Mouse (Mus musculus) hindbrain, embryonic 13.5 days (tissue): Measurements from ENCODE around the gene Atg5. TPM values are rescaled to one million over a fixed set of nuclear protein-coding genes. Genes with fewer than 3 reads are reported as not detected.
"Not testable (repeated sequence)": the region's sequence is repeated elsewhere in the genome, so short reads cannot be mapped to it uniquely, and the experiment has no call there.

Experiments used
- ATAC-seq: fragments of 200-750 bp; cut with Nextera tagmentation; 2 replicates; pipeline ENCODE4 v1.8.0; 2017; ENCODE audit warnings: moderate TSS enrichment; ENCODE audit not compliant: low FRiP score
- H3K27ac ChIP-seq: fragments of 300-500 bp; sonication (generic); 2 replicates; pipeline ENCODE4 v1.5.1; 2015; ENCODE audit warnings: inconsistent platforms, mild to moderate bottlenecking, moderate library complexity
- H3K27me3 ChIP-seq: fragments of 300-500 bp; sonication (generic); 2 replicates; pipeline ENCODE4 v1.6.1; 2015; ENCODE audit warnings: mild to moderate bottlenecking, inconsistent platforms
- H3K36me3 ChIP-seq: fragments of 300-500 bp; sonication (generic); 2 replicates; pipeline ENCODE4 v1.6.1; 2015; ENCODE audit warnings: mild to moderate bottlenecking, inconsistent platforms
- H3K4me1 ChIP-seq: fragments of 300-500 bp; sonication (generic); replicated peaks from 2 replicates; pipeline ENCODE4 v1.6.1; 2015; ENCODE audit warnings: inconsistent platforms
- H3K4me2 ChIP-seq: fragments of 300-500 bp; sonication (generic); 2 replicates; pipeline ENCODE4 v1.6.1; 2015; ENCODE audit warnings: inconsistent platforms, mild to moderate bottlenecking, moderate library complexity
- H3K4me3 ChIP-seq: fragments of 300-500 bp; sonication (generic); 2 replicates; pipeline ENCODE4 v1.5.1; 2015; ENCODE audit warnings: mild to moderate bottlenecking, inconsistent platforms
- H3K9ac ChIP-seq: fragments of 300-500 bp; sonication (generic); 2 replicates; pipeline ENCODE4 v1.6.1; 2015; ENCODE audit warnings: mild to moderate bottlenecking, inconsistent platforms
- H3K9me3 ChIP-seq: fragments of 300-500 bp; sonication (generic); 2 replicates; pipeline ENCODE4 v1.6.1; 2016; ENCODE audit warnings: inconsistent platforms
- WGBS: fragments of 180-500 bp; shearing (Covaris S2); methylation state at CpG from one replicate; pipeline ENCODE4 v1.1.7; 2015; 5-methylcytosine and 5-hydroxymethylcytosine counted together
- polyA plus RNA-seq: library from polyadenylated mRNA; unstranded; fragments of >200 nt; fragmentation: Nextera tagmentation; extraction: Ambion mirVana; gene quantifications from 2 replicates; pipeline ENCODE4 v1.2.1, GENCODE M21; 2015

Atg5 gene
- polyA plus RNA-seq, result 49.7 and 52.6 TPM in 2 replicates

DNA sequence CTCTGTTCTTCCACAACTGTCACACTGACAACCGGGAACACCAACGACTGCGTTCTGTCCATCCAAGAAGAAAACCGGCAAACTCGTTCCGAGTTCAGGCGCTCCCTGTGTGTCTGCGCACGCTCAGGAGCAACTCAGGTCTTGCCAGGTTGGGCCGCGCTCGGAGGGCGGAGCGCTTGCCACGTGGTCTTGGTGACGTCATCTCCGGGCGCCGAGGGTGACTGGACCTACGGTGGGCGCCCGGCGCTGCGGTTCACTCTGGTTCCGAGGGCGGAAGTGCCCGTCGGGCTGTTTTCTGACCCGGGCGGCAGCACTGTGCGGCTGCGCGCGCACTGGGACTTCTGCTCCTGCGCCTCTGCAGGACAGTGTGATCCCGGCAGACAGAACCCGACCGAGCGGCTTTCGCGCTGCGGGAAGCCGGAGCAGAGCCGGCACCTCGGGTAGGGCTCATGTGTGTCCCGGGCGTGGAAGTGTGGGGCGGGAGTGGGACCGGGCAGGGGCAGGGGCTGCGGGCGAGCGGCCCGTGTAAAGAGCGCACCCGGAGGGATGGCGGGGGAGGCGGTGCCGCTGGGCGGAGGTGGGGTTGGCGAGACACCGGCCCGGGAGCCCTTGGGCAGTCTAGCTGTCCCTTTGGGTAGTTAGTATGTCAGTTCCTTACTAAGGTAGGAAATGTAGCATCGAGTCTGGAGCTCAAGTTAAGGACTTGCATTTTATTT, at the start of gene Atg5:
Atg5 (plus strand) TSS at position 214 of the 716 bp plus-strand sequence.
- H3K9me3 ChIP-seq, result no peaks in the 10 kb centered on the region
- WGBS, result under 1% methylated on average over 63 of the region's 63 CpGs
- peaks cover 33% of the 10 kb centered on the region for H3K4me1 ChIP-seq
- peak within 1 kb of the TSS; percentile 82 for H3K9ac ChIP-seq
- peak; percentile 99 for ATAC-seq
- peak within 1 kb of the TSS; percentile 79 for H3K4me2 ChIP-seq
- peak within 1 kb of the TSS; percentile 70 for H3K4me3 ChIP-seq
- no peaks in the 10 kb centered on the region for H3K36me3 ChIP-seq
- peak within 1 kb of the TSS; percentile 90 for H3K27ac ChIP-seq
- no peaks in the 10 kb centered on the region for H3K27me3 ChIP-seq

DNA sequence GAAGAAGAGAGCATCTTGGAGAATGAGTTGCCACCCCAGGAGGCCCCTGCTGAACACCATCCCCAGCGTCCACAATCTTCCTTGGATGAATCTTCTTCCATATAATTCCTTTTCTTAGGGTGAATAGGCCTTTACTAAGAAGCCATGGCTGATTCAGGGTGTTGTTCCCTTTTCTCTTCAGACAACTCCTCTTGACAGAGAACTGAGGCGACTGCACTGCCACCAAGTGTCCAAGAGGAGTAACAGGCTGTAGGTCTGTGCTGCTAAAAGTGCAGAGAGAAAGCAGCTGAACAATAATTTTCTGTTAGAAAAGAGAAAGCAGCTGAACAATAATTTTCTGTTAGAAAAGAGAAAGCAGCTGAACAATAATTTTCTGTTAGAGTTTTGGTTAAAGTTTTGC, 49.1 kb upstream of the Atg5 start:
- not testable (repeated sequence) for H3K27ac ChIP-seq, H3K36me3 ChIP-seq, H3K9ac ChIP-seq, H3K27me3 ChIP-seq, H3K4me1 ChIP-seq, ATAC-seq, H3K4me2 ChIP-seq, H3K9me3 ChIP-seq, H3K4me3 ChIP-seq
- 16% methylated on average over 2 of the region's 2 CpGs for WGBS

DNA sequence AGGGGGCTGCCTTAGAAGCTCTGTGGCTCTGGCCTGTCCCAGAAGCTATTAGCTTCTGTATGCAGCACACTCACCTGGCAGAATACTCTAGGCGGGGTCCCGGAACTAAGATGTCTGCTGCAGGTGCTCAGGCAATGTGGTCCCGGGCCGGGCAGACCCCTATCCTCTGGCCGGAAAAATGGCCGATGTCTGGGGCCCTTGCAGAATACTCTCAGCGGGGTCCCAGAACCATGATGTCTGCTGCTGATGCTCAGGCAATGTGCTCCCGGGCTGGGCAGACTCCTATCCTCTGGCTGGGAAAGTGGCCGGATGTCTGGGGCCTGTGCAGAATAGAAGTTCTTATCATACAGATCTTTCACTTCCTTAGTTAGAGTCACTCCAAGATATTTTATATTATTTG, 43.8 kb upstream of the Atg5 start:
- WGBS, result 94% methylated on average over 9 of the region's 9 CpGs
- Histone ChIP-seq H3K9me3 (0 out of 2 replicates have a peak, but pooled peaks cover 3% of the 10 kb centered on the region), H3K36me3 (no peaks in the 10 kb centered on the region), H3K27ac (no peak overlapping the region), H3K27me3 (no peaks in the 10 kb centered on the region), H3K9ac (no peak overlapping the region), H3K4me1 (no peaks in the 10 kb centered on the region), H3K4me2 (no peak overlapping the region), H3K4me3 (no peak overlapping the region)
- ATAC-seq, result no peak

DNA sequence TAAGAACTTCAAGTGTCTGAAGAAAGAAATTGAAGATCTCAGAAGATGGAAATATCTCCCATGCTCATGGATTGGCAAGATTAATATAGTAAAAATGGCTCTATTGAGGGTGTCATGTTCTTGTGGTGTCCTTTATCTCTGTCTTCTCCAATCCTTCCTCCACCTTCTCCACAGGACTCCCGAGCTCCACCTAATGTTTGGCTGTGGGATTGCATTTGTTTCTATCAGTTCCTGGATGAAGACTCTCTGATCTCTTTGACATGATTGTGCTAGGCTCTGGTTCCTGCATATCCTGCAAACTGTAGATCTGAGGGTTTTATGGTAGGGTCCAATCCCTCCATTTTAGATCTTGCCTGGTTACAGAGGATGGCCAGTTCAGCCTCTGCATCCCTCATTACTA, 34.8 kb upstream of the Atg5 start:
- not testable (repeated sequence) for H3K9ac ChIP-seq, H3K27me3 ChIP-seq, ATAC-seq, H3K27ac ChIP-seq, H3K4me2 ChIP-seq, H3K36me3 ChIP-seq, H3K4me3 ChIP-seq, H3K9me3 ChIP-seq, H3K4me1 ChIP-seq
- 7% methylated on average over 1 of the region's 1 CpGs for WGBS

DNA sequence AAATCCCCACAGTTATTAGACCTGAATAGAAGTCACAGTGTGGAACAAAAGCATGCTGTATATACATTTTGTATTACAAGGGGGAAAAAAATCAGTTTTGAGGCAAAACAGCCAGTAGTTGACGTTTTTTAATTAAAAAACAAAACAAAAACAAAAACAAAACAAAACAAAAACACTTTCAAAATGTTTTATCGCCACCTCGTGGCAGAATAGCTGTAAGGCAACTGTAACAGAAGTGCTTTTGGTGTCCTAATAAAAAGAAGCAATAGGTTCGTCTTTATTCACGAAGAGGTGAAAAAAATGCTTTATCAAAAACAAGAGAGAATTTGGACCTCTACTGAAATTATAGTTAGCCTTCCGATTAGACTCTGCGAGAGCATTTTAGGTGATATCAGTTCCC, 32.9 kb upstream of the Atg5 start:
- not testable (repeated sequence) for H3K27ac ChIP-seq, H3K9ac ChIP-seq, H3K36me3 ChIP-seq, H3K4me3 ChIP-seq, H3K4me1 ChIP-seq, H3K9me3 ChIP-seq, ATAC-seq, H3K27me3 ChIP-seq, H3K4me2 ChIP-seq
- WGBS, result 44% methylated on average over 7 of the region's 7 CpGs

DNA sequence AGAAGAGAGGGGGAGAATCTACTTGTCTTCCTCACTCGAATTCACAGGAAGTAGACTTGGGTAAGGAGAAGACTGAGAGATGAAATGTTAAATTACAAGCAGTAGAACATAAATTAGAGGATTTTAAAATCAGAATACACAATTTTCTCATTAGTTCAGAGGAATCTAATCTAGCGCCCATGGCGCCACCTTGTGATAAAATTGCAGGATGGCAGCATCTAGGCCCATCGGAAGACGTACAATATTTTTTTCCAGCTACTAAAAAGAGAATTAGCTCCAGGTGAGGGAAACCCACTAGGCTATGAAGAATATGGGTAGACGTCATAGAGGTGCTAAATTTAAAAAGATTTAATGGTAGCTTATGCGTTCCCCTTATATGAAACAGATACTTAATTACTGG, 11.5 kb upstream of the Atg5 start:
- Histone ChIP-seq H3K27me3 (no peaks in the 10 kb centered on the region), H3K4me3 (no peak overlapping the region), H3K9me3 (no peaks in the 10 kb centered on the region), H3K9ac (no peak overlapping the region), H3K27ac (no peak overlapping the region), H3K4me1 (no peaks in the 10 kb centered on the region), H3K4me2 (no peak overlapping the region), H3K36me3 (no peaks in the 10 kb centered on the region)
- 30% methylated on average over 7 of the region's 7 CpGs for WGBS
- ATAC-seq, result no peak

DNA sequence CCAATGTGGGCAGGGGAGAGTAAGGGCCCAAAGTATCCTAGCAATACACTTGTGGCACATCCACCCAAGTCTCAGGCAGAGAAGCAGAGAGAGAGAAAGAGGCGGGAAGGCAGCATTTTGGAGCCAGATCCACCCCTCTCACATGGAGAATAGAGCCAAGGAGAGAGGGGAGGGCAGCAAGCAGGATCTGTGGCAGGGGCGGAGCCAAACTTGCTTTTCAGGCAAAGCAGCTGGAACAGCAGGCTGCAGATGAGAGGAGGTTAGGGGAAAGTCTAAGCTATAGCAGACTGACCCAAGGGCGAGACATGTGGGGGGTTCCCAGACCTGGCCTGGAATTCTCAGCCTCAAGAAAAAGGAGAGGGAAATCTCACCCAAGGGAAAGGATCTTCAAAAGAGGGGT, 2.3 kb upstream of the Atg5 start:
- Histone ChIP-seq H3K27me3 (no peaks in the 10 kb centered on the region), H3K9me3 (no peaks in the 10 kb centered on the region), H3K27ac (no peak overlapping the region), H3K4me2 (no peak overlapping the region), H3K4me1 (peaks cover 26% of the 10 kb centered on the region), H3K4me3 (no peak overlapping the region), H3K9ac (no peak overlapping the region), H3K36me3 (no peaks in the 10 kb centered on the region)
- ATAC-seq, result no peak
- WGBS, result 72% methylated on average over 3 of the region's 3 CpGs

DNA sequence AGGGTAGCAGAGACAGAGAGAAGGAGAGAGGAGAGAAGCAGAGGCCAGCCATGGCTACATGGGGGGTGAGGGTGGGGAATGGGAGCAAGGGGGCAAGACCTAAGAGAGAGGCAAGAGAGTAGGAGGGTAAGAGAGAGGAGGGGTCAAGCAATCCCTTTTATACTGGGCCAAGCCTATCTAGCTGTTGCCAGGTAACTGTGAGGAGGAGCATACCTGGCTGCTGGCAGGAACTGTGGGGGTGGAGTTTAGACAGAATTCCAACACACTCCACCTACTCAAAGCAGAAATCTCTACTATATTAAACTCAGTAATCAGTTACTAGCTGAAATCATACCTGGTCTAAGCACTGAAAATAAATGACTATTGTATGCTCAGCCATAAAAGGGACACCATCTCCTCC, 1.6 kb upstream of the Atg5 start:
- Histone ChIP-seq H3K27me3 (no peaks in the 10 kb centered on the region), H3K4me2 (no peak overlapping the region; the same call in 1 of the 2 replicates), H3K9ac (no peak overlapping the region), H3K4me1 (peaks cover 30% of the 10 kb centered on the region), H3K27ac (no peak overlapping the region), H3K4me3 (no peak overlapping the region), H3K9me3 (no peaks in the 10 kb centered on the region), H3K36me3 (no peaks in the 10 kb centered on the region)
- ATAC-seq, result no peak

DNA sequence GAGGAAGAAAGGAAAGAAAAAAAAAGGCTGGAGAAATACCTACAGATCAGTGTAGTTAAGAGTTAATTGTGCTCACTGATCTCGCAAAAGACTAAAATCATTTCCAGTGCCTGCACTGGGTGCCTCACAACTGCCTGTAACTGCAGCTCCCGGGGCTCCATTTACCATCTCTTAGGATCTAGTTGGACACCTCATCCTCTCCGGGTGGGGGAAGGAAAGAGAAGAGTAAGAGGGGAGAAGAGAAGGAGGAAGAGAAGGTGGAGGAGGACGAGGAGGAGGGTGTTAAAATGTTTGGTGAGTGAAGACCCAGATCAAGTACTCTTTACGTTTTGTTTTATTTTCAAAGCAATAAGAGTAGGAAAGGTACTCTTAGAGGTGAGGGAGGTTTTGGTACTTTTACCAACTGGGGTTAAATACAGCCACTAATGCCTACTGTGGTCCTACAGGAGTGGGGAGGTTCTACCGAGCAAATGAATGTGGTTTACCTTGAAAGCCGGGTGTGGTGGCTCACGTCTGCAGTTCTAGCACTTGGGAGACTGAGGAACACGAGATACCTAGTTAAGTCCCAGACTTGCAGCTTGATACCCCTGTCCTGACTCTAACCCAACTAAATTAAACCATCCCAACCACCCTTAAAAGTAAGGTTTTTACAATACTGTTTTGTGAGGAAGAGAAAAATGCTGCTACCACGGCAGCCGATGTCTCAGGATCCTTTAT, 574 bp upstream of the Atg5 start:
- Histone ChIP-seq H3K4me2 (peak overlapping the region; percentile 79), H3K4me1 (peaks cover 33% of the 10 kb centered on the region), H3K9me3 (no peaks in the 10 kb centered on the region), H3K9ac (peak overlapping the region; percentile 82), H3K27me3 (no peaks in the 10 kb centered on the region), H3K36me3 (no peaks in the 10 kb centered on the region), H3K27ac (0 out of 2 replicates have a peak overlapping the region, but pooled peaks have one; percentile 90), H3K4me3 (peak overlapping the region; percentile 70)
- WGBS, result 15% methylated on average over 11 of the region's 11 CpGs
- peak; percentile 39 for ATAC-seq

DNA sequence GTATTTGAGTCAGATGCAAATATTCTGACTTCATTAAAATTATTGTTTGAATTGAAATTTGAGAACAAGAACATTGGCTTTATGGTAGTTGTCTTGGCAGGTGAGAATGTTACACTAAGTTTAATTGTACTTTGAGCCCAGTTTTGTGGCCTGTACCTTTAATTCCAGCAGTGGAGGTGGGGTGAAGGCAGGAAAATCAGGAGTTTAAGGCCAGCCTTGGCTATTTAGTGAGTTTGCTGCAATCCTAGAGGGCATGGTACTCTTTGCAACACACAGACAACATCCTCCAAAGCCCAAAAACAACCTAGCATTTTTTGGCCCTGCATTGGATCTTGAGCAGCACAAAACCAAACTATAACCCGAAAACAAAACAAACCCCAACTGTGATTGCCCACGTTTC, 1.1 kb downstream of the Atg5 start:
- 65% methylated on average over 2 of the region's 2 CpGs for WGBS

DNA sequence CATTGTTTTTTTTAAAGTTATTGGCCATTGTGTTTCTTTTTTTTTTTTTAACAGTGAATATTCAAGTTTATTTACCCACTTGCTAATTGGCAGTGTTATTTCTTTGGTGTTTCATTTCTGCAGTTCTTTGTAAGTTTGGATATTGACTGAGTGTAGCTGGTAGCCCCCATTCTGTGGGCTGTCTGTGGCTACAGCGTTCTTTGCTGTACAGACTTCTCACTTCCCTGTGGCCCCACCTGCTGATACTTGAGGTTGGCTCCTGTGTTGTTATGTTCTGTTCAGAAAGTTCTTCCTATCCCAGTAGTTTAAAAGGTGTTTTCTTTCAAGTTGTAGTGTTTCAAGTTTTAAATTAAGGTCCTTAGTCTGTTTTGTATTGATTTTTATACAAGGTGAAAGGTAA, 14.2 kb downstream of the Atg5 start:
- Histone ChIP-seq H3K4me3 (no peak overlapping the region), H3K9me3 (no peaks in the 10 kb centered on the region), H3K27me3 (no peaks in the 10 kb centered on the region), H3K9ac (no peak overlapping the region), H3K36me3 (peaks cover 15% of the 10 kb centered on the region), H3K4me2 (no peak overlapping the region), H3K4me1 (no peaks in the 10 kb centered on the region), H3K27ac (no peak overlapping the region)
- no peak for ATAC-seq
- WGBS, result 97% methylated on average over 1 of the region's 1 CpGs

More for the DNA sequence above, 1.1 kb downstream of the Atg5 start:
- no peaks in the 10 kb centered on the region for H3K36me3 ChIP-seq
- no peaks in the 10 kb centered on the region for H3K27me3 ChIP-seq
- H3K9me3 ChIP-seq, result no peaks in the 10 kb centered on the region
- H3K27ac ChIP-seq, result no peak overlapping the region
- peak overlapping the region; percentile 59 for H3K4me2 ChIP-seq
- H3K9ac ChIP-seq, result peak overlapping the region; percentile 82; the same call in 1 of the 2 replicates
- H3K4me1 ChIP-seq, result peaks cover 33% of the 10 kb centered on the region
- ATAC-seq, result no peak
- H3K4me3 ChIP-seq, result peak overlapping the region; percentile 70

DNA sequence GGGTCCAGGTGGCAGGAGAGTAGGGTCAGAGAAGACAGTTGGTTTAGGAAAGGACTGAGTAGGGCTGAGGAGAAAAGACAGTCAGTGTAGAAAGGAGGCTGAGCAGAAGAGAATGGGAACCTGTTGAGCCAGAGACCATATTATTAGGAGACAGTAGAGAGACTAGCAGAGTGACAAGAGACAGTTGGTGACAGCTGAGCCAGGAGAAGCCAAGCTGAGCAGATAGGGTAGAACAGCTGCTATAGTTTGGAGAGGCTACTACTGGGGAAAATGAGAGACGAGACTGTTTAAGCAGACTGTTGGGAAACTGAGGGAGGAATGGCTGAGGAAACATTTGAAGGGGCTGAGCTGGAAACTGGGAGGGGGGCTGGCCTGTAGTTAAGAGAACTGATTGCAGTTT, 16.9 kb downstream of the Atg5 start:
- H3K36me3 ChIP-seq, result peaks cover 30% of the 10 kb centered on the region
- no peaks in the 10 kb centered on the region for H3K4me1 ChIP-seq
- no peak overlapping the region for H3K4me3 ChIP-seq
- H3K9me3 ChIP-seq, result no peaks in the 10 kb centered on the region
- H3K4me2 ChIP-seq, result no peak overlapping the region
- no peak overlapping the region for H3K9ac ChIP-seq
- no peak overlapping the region for H3K27ac ChIP-seq
- H3K27me3 ChIP-seq, result no peaks in the 10 kb centered on the region
- ATAC-seq, result no peak
- WGBS, result 70% methylated on average over 1 of the region's 1 CpGs

DNA sequence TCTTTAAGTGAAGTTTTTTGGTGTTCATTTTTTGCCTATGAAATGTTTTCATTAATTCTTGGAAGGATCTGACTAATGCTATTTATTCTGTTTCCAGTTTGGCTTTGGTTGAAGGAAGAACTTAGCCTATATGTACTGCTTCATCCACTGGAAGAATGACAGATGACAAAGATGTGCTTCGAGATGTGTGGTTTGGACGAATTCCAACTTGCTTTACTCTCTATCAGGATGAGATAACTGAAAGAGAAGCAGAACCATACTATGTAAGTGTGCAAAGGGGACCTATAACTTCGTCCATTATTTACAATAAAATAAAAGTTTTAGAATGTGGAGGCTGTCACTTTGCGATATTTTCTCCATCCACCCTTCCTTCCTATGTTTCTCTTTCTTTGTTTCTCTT, 17.8 kb downstream of the Atg5 start:
- no peaks in the 10 kb centered on the region for H3K4me1 ChIP-seq
- 93% methylated on average over 4 of the region's 4 CpGs for WGBS
- H3K9ac ChIP-seq, result no peak overlapping the region
- H3K27ac ChIP-seq, result no peak overlapping the region
- H3K9me3 ChIP-seq, result no peaks in the 10 kb centered on the region
- ATAC-seq, result no peak
- H3K27me3 ChIP-seq, result no peaks in the 10 kb centered on the region
- H3K4me2 ChIP-seq, result no peak overlapping the region
- no peak overlapping the region for H3K4me3 ChIP-seq
- peaks cover 36% of the 10 kb centered on the region for H3K36me3 ChIP-seq
